Mouse (Mus musculus): ENCODE data around the gene Aff3. TPM values are rescaled to one million over a fixed set of nuclear protein-coding genes. Genes with fewer than 3 reads are reported as not detected.

Gene Aff3
- total RNA-seq (2017) = 164 and 189 TPM in 2 replicates

- ATAC-seq (ENCODE audit: extremely low read depth, insufficient number of reproducible peaks, low FRiP score, poor library complexity, severe bottlenecking) = peak; percentile 86
Observed at GRCm38 (mm10) chr1:38664777-38665176, at the start of gene Aff3. Aff3 (minus strand) TSS chr1:38664955.

DNA sequence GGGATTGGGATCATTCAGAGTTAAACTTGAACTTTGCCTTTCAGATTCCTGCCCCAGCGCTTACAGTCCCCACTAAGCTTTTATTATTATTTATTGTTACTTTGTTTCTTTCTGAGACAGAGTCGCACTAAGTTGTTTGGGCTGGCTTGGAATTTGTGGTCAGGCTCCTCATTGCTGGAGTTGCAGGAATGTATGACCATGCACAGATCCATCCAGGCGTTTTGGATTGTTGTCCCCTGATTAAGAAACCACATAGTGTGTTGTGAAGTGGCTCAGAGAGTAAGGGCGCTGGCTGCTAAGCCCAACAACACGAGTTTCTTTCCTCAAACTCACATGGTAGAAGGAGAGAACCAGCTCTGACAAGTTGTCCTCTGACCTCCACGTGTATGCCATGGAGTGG lies 35.9 kb upstream of the Aff3 start:
- no peak for ATAC-seq (ENCODE audit: extremely low read depth, insufficient number of reproducible peaks, low FRiP score, poor library complexity, severe bottlenecking)

GRCm38 (mm10) chr1:38699244-38699643 lies 34.5 kb upstream of the Aff3 start:
- ATAC-seq (ENCODE audit: extremely low read depth, insufficient number of reproducible peaks, low FRiP score, poor library complexity, severe bottlenecking) = no peak

- no peak for ATAC-seq (ENCODE audit: extremely low read depth, insufficient number of reproducible peaks, low FRiP score, poor library complexity, severe bottlenecking)
Observed at GRCm38 (mm10) chr1:38695812-38696681, 31.3 kb upstream of the Aff3 start.

GRCm38 (mm10) chr1:38695089-38695811 lies 30.5 kb upstream of the Aff3 start:
- ATAC-seq (ENCODE audit: extremely low read depth, insufficient number of reproducible peaks, low FRiP score, poor library complexity, severe bottlenecking) = no peak

DNA sequence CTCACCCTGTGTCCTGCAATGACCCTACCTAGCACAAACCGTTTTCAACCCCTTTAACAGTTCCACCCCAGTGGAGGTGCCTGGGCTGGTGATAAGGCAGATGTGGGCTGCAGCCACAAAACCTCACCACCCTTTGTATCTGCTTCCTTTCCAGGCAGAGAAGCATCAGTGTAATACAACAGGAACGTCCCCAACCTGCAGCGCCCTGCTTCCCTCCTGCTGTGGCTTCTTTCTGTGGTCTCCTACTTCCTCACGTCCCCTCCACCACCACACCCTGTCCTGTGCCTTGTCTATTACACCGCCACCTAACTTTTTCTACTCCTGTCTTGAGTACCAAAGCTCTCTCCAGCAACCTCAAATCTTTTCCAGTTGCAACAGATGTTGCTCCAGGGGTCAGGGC lies 29.4 kb upstream of the Aff3 start:
- ATAC-seq (ENCODE audit: extremely low read depth, insufficient number of reproducible peaks, low FRiP score, poor library complexity, severe bottlenecking) = peak; percentile 73

- ATAC-seq (ENCODE audit: extremely low read depth, insufficient number of reproducible peaks, low FRiP score, poor library complexity, severe bottlenecking) = no peak
Observed at GRCm38 (mm10) chr1:38690471-38690870, 25.7 kb upstream of the Aff3 start.

DNA sequence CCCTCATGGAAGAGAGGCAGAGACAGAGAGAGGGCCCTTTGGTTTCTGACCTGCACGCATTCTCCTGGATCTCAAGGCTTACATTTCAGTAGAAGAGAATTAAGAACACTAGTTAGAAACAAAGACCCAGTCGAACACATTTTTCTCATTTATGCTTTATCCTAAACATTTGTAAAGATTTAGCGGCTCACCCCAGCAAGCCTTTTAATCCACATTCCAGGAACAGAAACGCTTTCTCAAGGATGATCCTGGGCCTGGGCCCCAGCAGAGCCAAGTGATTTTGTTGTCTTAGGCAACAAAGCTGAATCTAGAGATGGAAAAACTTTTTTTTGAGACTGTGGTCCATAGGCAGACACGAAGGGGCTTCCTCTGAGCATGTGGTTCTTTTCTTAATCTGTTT lies 23.5 kb upstream of the Aff3 start:
- no peak for ATAC-seq (ENCODE audit: extremely low read depth, insufficient number of reproducible peaks, low FRiP score, poor library complexity, severe bottlenecking)

DNA sequence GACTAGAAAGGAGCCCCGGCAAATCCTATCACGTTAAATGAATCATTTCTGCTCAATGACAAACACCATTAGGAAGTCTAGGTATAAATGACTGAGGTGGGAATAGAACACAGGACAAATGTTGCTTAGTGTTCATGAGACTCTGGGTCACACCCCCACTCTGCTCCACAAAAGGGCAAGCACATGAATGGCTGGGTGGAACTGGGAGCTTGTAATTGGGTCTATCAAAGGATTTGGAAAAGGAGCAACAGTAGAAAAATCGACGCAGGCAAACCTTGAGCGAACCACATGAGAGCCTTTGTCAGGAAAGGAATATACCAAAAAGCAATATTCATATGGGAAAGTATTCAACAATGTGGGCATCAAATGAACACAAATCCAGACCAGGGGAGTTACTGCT lies 21.0 kb upstream of the Aff3 start:
- ATAC-seq (ENCODE audit: extremely low read depth, insufficient number of reproducible peaks, low FRiP score, poor library complexity, severe bottlenecking) = no peak

DNA sequence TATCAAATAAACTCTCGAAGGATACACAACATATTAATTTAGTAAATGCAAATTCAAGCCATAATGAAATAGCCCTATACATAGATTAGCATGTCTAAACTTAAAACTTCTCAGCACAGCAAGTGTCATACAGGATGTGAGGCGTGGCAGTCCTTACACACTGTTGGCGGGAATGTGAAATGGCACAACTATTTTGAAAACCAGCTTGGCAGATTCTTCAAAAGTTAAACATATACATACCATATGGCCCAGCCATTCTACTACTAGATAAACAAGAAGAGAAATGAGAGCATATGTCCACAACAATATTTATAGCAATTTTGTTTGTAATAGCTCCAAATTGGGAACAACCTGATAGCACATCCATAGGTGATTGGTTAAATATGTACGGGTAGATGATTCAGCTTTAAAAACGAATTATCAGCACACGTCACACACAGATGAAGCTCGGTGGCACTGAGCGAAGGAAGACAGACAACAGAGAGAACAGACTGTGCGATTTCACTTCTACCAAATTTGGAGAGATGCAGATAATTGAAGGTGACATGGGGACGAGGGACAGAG lies 18.5 kb upstream of the Aff3 start:
- ATAC-seq (ENCODE audit: extremely low read depth, insufficient number of reproducible peaks, low FRiP score, poor library complexity, severe bottlenecking) = no peak

GRCm38 (mm10) chr1:38679890-38680289 lies 15.1 kb upstream of the Aff3 start:
- ATAC-seq (ENCODE audit: extremely low read depth, insufficient number of reproducible peaks, low FRiP score, poor library complexity, severe bottlenecking) = no peak

DNA sequence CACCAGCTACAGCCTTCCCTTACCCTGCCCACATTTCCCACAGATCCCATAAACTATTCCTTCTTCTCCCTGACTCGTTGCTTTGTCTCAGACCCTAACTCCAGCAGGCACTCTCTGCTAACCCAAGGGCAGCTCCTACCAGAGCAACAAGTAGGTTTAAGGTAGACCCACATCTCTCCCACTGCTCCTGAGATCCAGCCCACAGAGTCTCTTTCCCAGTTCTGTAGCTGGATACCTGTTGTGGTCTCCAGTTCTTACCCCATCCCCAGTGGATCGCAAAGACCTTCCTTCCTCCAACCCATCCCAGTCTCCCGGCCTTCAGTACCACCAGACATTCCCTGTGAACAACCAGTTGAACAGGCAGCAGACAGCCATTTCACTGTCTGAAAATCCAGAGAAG lies 7.0 kb upstream of the Aff3 start:
- ATAC-seq (ENCODE audit: extremely low read depth, insufficient number of reproducible peaks, low FRiP score, poor library complexity, severe bottlenecking) = no peak

DNA sequence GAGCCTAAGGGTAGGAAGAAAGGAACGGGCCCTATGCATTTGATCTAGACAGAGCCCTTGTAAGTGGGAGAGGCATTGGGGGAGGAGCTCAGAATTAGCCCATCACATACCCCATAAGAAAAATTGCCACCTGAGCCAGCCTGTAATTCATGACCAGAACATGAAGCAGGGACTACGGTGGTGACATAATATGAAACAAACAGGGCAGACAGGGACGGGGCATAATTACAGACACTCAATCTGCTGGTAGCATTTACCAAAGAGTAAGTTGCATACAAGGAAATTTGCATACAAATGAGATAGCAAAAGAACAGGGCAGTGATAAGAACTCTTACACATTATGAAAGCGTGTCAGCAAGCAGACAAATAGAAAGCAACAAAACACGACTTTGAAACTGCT lies 6.3 kb upstream of the Aff3 start:
- ATAC-seq (ENCODE audit: extremely low read depth, insufficient number of reproducible peaks, low FRiP score, poor library complexity, severe bottlenecking) = no peak

DNA sequence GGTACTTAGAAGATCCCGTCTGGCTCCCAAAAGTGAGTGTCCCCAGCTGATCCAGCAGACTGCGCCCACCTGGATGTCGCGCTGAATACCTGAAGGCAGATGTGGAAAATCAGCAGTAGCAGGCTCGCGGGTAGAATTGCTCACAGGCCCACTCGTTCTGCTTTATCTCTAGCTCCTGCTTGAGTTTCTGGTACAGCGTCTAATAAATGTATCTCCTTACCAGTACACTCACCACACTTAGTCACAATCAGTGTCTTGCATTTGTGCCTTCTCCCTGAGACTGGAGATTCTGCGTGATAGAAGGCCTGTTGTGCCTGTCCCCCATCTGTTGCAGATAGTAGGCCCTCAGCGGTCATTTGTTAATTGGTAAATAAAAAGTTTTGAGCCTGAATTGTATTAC lies 3.6 kb upstream of the Aff3 start:
- ATAC-seq (ENCODE audit: extremely low read depth, insufficient number of reproducible peaks, low FRiP score, poor library complexity, severe bottlenecking) = no peak

DNA sequence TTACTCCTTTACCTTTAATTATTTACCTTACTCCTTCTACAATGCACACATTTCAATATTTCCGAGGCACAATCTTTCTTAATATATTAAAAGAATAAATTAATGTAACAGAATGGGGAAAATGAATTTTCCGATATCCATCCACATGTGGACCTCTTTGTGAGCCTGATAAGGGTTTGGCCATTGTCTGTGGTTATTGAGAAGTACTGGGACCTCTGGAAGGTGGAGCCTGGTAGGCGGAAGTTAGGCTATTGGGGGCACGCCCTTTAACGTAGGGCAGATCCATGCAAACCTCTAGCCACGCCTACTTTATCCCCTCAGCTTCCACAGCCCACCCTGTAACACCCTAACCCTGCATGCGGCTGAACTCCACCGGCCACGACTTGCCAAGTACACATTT lies 3.1 kb upstream of the Aff3 start:
- ATAC-seq (ENCODE audit: extremely low read depth, insufficient number of reproducible peaks, low FRiP score, poor library complexity, severe bottlenecking) = no peak

GRCm38 (mm10) chr1:38666766-38667118 lies 2.0 kb upstream of the Aff3 start:
- no peak for ATAC-seq (ENCODE audit: extremely low read depth, insufficient number of reproducible peaks, low FRiP score, poor library complexity, severe bottlenecking)

DNA sequence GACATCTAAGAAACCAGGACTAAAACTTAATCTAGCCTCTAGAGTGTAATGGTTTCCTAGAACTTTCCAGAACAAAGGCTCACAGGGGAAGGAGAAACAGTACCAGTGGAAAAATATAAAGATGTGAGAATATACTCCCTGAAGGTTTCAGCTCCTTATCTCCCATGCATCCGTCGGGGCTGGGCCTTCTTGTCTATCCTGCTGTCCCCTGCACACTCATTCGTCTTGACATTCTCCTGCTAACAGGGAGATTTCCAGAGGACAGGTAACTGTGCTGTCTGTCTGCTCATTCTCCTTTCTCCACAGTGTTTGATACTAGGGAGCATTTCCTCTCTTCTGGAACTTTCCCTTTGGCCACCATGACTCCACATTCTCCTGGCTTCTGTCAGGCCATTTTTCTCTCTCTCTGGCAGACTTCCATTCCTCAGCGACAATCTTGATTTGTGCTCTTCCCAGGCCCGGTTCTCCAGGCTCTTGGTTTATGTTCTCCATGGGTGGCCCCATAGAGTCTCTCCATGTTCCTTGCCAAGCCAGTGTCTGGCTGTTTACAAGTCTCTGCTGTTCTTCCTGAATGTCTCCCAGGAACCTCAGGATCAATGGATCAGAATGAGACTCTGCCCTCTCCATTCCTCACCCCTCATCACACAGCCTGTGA lies 1.5 kb upstream of the Aff3 start:
- no peak for ATAC-seq (ENCODE audit: extremely low read depth, insufficient number of reproducible peaks, low FRiP score, poor library complexity, severe bottlenecking)

DNA sequence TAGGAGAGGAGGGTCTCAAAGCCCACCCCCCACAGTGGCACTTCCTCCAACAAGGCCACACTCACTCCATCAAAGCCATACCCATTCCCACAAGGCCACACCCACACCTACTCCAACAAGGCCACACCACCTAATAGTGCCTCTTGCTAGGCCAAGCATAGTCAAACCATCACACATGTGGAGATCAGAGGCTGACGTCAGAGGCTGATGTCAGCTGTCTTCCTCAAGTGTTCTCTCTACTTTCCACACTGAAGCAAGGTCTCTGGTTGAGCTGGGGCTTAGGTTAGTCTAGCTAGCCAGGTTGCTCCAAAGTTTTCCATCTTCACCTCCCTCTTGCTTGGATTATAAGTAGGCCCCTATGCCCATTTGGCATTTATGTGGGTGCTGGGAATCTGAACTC lies 856 bp upstream of the Aff3 start:
- ATAC-seq (ENCODE audit: extremely low read depth, insufficient number of reproducible peaks, low FRiP score, poor library complexity, severe bottlenecking) = peak; percentile 65; the same call in 1 of the 2 replicates

- ATAC-seq (ENCODE audit: extremely low read depth, insufficient number of reproducible peaks, low FRiP score, poor library complexity, severe bottlenecking) = no peak
Observed at GRCm38 (mm10) chr1:38664261-38664660, 494 bp downstream of the Aff3 start.

All from neutrophil, adult 5-6 weeks (primary cell).